Mouse (Mus musculus): ENCODE measurements around the gene Pdzk1ip1.

Pdzk1ip1 gene

GRCm38 (mm10) chr4:115075204-115075915, 13.1 kb upstream of the Pdzk1ip1 start:
- DNase-seq = no peak

- DNase-seq = no peak
These were observed 9.4 kb upstream of the Pdzk1ip1 start for GRCm38 (mm10) chr4:115078892-115079820.

DNA sequence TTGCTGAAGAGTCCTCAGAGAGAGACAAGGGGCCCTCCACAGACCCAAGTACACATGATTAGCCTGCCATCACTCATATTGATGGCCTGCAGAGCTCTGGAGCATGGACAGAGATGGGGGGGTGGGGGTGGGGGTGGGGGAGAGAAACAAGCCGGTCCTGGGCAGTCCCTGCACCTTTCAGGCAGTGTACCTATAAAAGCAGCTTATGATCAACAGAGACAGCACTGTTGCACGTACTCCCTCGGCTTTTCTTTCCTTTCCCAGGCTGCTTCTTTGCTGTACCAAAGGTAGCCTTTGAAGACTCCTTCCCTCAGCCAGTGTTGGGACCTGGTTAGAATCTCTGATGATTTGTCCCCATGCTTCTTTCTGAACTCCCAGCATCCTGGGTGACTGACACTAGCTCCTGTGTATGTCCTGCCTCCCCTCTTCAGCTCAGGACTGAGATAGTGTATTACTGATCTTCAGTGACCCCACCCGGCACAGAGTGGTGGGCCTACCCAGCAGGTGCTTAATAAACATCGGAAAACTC, 8.6 kb upstream of the Pdzk1ip1 start:
- no peak for DNase-seq

- no peak for DNase-seq
These were observed 5.5 kb upstream of the Pdzk1ip1 start for GRCm38 (mm10) chr4:115083031-115083430.

DNA sequence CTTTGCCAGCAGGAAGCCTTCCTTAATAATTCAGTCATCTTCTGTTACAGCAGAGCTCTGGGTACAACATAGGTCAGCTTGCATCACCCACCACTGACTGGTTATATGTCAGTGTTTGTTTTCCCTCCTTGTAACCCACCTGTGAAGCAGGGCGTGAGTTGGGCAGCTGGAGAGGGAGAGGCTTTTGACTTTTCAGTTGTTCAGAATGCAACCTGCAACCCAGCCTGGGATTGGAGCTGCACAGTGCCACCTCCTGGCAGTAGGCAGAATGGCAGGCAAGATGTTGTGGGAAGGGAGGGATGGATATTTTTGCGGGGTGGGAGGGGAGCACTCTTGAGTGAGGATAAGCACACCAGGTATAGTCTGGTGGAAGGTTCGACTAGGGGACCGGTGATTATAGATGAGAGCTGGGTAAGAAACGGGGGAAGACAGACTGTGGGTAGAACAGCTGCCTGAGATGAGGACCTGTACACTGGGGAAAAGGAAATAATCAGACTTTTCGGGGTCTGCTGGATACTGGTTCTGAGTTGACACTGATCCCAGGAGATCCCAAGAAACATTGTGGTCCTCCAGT, 2.9 kb upstream of the Pdzk1ip1 start:
- DNase-seq = peak; percentile 43 to 48

DNA sequence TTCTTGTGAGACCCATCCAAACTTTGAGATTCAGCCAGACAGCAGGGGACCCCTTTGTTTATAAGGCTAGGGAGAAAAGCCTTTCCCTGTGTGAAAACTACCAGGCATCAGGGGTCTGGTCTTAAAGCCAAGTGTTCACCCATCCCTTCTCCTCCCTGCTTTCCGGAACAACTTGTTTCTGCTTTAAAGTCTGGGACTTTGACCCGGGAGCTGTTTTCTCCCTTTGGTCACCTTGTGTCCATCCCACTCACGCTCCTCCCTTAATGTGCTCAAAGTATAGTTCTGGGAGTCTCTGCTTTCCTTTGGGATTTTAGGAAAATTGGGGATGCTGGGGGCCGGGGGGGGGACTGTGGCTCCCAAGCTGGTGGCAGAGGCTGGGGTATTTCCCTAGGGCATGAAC, 2.3 kb upstream of the Pdzk1ip1 start:
- no peak for DNase-seq

DNA sequence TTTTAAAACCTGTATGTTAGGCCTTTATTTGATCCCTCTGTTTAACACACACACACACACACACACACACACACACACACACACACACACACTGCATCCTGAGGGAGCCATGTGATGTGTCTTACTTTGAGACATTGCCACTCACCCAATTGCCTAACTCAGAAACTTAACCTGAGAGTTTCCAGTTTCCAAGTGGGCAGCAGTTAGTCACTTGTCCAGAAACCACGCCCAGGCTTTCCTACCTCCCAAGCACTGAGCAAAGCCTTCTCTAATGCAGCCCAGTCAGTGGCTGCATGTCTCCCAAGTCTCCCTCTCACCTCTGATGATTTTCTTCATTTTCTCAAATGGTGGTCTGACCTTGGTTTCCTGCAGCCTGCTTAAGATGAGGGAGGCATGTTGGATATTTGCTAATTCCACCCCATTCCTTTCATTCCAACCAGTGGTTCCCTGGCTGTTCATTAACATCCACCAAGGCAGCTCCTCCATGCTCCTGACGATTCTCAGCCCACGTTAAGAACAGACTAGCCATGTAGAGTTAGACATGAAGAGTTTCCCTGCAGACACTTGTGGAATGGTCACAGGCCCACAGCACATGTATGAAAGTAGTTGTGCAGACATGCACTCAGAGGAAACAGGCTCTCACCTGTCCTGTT, 1.6 kb upstream of the Pdzk1ip1 start:
- DNase-seq = no peak

GRCm38 (mm10) chr4:115090592-115090991, 2.1 kb downstream of the Pdzk1ip1 start:
- no peak for DNase-seq

DNA sequence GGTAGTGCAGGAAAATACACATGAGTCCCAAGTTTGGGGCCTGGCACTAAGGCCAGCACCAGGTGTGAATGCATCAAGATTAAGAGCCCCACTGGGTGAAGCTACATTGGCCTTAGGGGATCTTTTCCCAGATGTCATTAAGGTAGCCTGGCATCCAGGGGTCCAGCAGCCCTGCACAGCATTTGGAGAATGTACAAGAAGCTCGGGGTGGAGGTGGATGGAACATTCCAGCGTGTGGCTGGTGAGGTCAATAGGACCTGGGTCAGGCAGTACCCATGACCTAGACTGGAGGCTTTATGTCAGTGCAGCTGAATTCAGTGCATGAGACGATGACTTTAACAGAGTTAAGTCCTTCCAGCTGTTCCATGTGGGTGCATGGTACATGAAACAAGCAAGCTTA, 3.3 kb downstream of the Pdzk1ip1 start:
- DNase-seq = no peak

DNA sequence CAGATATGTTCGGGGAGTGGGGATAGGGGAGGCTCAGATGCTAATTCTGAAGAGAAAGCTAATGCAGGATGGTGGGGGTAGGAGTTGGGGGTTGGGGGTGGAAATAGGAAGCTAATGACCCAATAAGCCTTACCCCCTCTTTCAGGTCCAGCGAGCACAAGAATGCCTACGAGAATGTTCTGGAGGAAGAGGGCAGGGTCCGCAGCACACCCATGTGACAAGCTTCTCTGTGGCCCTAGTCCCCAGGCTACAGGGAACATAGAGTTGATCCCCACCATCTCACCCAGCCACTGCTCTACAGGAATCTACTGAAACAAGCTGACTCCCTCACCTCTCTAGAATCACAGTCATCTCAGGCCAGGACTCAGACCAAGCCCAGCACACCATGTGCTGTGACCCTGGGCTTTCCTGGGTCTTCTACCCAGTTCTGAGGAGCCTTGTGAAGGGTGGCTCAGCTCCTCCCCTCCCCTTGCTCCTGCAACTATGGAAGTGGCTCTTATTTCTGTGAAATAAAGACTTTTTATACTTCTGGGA, 4.9 kb downstream of the Pdzk1ip1 start:
- no peak for DNase-seq

DNA sequence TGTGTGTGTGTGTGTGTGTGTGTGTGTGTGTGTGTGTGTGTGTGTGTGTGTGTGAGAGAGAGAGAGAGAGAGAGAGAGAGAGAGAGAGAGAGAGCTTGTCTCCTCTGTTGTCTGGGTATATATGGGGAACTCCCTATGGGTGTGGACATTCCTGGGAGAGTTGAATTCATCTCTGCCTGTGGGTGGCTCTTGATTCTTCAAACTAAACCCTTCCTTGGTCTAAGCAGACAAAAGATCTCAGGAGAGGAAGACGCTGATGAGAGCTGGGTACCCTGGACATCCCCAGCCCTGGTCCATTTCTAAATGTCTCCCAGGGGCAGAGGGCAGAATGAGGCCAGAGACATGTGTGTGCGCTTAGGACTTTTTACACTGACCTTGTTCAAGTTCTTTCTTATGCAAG, 5.5 kb downstream of the Pdzk1ip1 start:
- no peak for DNase-seq

- DNase-seq = peak; percentile 4 to 14
These were observed 7.3 kb downstream of the Pdzk1ip1 start for GRCm38 (mm10) chr4:115095671-115096434.

DNA sequence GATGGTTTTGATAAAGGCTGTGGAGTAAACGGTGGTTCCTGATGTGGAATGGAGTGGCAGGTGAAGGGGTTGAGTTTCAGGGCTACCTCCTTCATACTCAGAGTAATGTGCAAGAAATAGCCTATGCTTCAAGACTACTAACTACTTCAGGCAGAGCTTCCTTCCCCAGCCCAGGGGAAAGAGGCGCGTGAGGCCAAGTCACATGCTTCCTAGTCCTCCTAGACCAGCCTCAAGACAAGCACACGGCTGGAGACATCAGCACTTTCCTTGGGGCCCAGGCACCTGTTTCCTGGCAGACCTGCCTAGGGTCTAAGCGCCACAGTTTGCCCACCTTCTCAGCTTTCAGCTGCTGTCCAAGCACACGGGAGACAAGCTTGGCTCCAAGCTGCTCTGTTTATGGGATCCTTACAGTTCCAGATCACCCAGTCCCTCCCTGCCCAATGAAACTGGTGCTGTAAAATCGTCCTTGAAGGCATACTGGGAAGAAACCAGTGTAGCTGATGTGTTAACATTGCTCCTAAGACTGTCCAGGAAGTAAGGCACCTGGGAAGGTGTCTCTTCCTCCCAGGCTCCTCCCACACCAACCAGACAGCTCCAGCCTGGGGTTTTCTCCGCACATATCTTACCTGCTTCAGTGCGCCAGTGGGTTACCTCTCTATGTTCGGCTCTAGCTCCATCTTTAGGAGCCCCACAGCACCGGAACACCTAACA, 8.1 kb downstream of the Pdzk1ip1 start:
- no peak for DNase-seq

DNA sequence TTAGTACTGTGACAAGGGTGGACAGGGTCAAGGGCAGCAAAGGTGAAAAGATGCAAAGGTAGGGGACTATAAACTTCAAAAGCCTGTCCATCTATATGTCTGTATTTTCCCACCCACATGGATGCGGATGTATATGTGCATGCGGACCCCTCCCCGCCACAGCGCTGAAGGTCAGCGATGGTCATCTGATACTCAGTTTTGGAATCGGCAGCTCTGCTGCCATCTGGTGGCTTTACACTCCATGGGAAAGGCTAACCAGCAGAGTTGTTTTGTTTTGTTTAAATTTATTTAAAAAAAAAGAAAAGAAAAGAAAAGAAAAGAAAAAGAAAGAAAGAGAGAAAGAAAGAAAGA, 8.6 kb downstream of the Pdzk1ip1 start:
- peak in 1 of 2 experiments; percentile 10 for DNase-seq

- DNase-seq = peak; percentile 54 to 65
These were observed 13.2 kb downstream of the Pdzk1ip1 start for GRCm38 (mm10) chr4:115101682-115102081.

DNA sequence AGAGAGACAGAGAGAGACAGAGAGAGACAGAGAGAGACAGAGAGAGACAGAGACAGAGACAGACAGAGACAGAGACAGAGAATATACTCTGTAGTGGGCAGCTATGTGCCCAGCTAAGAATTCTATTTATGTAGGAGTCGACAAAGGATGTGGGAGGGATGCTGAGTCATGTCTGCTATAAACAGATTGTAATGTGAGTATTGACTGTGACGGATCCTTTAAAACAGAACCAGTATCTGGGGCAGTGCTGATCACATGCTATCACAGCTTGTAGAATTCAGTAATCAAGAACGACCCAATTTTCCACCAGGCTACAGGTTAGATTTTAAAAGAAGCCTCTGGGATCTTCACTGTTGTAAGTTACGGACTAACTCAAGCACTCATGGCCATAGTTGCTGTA, 15.0 kb downstream of the Pdzk1ip1 start:
- DNase-seq = no peak

DNA sequence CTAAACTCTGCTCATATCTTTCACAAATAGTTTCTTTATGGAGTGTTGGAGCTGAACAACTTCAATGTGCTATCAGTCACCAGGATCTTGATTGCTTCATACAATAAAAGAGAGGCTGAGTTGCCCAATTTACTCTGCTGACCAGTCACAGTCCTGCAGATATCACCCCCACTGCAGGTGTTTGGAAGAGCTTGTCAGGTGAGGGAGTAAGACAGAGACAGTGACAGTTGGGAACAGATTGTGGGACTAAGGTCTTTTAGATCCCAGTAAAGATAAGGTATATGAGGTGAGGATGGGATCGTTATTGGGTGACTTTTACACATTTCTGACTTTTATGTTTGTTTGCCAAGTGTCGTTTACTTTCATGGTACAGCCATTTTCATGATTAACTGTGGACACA, 22.7 kb downstream of the Pdzk1ip1 start:
- DNase-seq = no peak

GRCm38 (mm10) chr4:115113266-115113665, 24.8 kb downstream of the Pdzk1ip1 start:
- no peak for DNase-seq

- DNase-seq = no peak
These were observed 31.1 kb downstream of the Pdzk1ip1 start for GRCm38 (mm10) chr4:115119642-115120041.

DNA sequence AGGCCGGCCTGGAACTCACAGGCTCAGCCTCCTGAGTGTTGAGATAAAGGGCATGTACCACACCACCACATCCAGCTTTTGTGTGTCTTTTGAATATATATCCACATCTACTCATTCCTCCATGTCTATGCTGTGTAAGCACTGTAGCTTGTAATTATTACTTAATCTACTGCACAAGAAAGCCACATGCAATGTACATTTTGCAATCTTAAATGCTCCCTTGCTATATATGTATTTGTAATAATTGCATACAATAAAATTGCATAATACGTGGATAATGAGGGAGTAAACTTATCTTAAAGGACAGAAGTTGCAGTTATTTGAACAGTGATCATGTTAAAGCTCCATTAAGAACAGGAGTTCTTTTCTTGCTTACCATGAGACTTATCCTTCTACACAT, 32.7 kb downstream of the Pdzk1ip1 start:
- DNase-seq = no peak

GRCm38 (mm10) chr4:115121608-115122007, 33.1 kb downstream of the Pdzk1ip1 start:
- DNase-seq = no peak

Measured in cerebellum, adult 18-20 months (tissue).